Mouse (Mus musculus): ENCODE results near the gene Noct. TPM values are rescaled to one million over a fixed set of nuclear protein-coding genes. Genes with fewer than 3 reads are reported as not detected.
"Not testable (repeated sequence)": the region's sequence is repeated elsewhere in the genome, so short reads cannot be mapped to it uniquely, and the experiment has no call there.

Noct gene
- total RNA-seq, 2 experiments from 2014 or later, result 49.0 to 51.0 TPM

GRCm38 (mm10) chr3:51202491-51202987, 21.7 kb upstream of the Noct start:
- no peak for DNase-seq (ENCODE audit: extremely low spot score in 1 of 2, low spot score in 2 of 2)
- intact Hi-C loops (cut with DNase I), result no loop called here

DNA sequence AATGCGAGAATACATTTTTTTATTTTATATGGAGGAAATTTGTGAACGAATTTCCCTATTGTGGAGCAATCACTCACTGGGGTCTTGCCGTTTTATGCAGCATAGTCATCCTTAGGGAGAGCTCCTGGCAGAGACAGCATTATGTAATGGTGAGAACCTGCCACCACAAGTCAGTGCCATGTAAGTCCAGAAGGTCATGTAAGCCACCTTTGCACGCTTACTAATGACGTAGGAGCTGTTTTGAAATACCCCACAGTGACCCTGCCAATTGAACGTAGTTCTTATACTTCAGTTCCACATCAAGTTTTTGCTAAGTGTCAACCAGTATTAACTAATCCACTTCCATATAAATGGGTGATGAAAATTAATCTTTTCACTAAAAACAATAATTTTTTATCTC, 20.3 kb upstream of the Noct start:
- intact Hi-C loops (cut with DNase I), result no loop called here
- DNase-seq (ENCODE audit: extremely low spot score in 1 of 2, low spot score in 2 of 2), result no peak

DNA sequence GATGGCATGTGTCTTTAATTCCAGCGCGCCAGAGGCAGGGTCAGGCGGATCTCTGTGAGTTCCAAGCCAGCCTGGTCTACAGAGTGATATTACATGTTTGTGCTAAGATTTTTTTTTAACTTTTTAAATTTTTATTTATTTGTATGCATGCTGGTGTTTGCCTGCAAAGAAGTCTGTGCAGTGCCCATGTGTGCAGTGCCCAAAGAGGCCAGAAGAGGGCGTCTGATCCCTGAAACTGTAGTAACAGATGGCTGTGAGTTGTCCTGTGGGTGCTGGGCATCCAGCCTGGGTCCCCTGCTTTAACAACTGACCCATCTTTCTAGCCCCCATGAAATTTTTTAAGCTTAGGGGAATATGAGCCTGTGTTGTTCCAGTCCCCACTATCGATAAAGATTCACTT, 19.8 kb upstream of the Noct start:
- intact Hi-C loops (cut with DNase I), result no loop called here
- no peak for DNase-seq (ENCODE audit: extremely low spot score in 1 of 2, low spot score in 2 of 2)

DNA sequence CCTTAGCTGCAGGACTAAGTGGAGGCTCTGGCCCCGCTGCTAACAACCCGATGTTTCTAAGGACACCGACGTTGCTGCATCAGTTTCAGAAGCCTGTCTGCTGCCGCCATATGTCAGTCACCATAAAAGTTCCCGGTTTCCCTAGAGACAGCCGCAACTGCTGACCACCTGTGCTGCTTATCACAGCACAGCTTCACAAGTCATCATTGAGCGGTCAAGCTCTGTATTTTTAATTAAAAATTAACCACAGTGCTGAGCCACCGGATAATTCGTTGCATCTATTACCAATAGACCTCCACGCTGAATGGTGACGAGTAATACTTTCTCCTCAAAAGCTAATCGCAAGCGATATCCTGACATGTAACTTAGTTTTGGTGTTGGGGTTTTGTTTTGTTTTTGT, 19.4 kb upstream of the Noct start:
- intact Hi-C loops (cut with DNase I), result no loop called here
- DNase-seq (ENCODE audit: extremely low spot score in 1 of 2, low spot score in 2 of 2), result no peak

- intact Hi-C loops (cut with DNase I), result no loop called here
Observed at GRCm38 (mm10) chr3:51206521-51206920, 17.7 kb upstream of the Noct start.

GRCm38 (mm10) chr3:51208633-51209032, 15.6 kb upstream of the Noct start:
- DNase-seq (ENCODE audit: extremely low spot score in 1 of 2, low spot score in 2 of 2), result no peak
- intact Hi-C loops (cut with DNase I), result no loop called here

More at GRCm38 (mm10) chr3:51206521-51206920, 17.7 kb upstream of the Noct start:
- DNase-seq (ENCODE audit: extremely low spot score in 1 of 2, low spot score in 2 of 2), result no peak

DNA sequence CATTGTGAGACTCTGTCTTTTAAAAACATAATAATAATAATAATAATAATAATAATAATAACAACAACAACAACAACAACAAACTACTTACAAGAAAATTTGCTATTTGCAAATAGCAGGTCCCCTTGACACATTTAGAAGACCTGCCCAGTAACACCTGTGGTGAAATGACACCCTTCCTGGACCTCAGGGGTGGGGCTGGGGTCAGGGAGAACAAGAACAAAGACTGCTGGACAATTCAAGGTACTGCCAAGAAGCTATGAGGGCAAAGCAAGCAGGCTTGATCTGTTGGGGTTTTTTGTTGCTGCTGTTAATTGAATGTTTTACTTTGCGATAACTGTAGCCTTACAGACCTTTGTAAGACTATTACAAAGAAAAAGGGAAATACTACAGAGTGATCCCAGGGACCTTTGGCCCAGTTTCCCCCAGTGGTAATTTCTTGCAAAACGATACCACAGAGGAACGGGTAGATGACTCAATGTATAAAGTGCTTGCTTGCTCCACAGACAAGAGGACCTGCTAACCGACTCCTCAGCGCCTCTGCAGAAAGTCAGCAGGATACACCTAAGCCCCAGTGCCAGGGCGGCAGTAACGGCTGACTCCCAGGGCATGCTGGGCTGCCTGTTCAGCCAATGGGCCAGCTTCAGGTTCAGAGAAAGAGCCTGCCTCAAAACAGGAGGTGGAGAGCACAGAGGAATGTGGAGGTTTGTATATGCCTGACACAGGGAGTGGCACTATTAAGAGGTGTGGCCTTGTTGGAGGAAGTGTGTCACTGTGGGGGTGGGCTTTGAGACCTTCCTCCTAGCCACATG, 14.5 kb upstream of the Noct start:
- no peak for DNase-seq (ENCODE audit: extremely low spot score in 1 of 2, low spot score in 2 of 2)
- intact Hi-C loops (cut with DNase I), result no loop called here

DNA sequence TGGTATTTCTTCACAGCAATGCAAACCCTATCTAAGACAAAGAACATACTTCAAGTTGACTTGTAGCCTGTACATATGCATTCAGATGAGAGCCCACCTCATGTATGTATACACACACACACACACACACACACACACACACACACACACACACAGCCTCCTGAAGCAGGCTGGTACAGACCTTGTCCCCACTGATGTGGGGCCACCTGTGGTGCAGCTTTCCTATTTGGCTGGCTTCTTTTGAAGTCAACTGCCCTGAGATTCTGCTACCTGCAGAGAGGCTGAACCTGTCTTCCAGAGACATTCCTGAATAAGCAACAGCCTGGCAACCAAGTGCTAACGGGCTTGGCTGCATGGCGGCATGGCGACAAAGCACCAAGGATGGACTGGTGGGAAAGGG, 13.8 kb upstream of the Noct start:
- intact Hi-C loops (cut with DNase I), result no loop called here
- no peak for DNase-seq (ENCODE audit: extremely low spot score in 1 of 2, low spot score in 2 of 2)

- DNase-seq (ENCODE audit: extremely low spot score in 1 of 2, low spot score in 2 of 2), result no peak
- intact Hi-C loops (cut with DNase I), result no loop called here
Observed at GRCm38 (mm10) chr3:51213111-51213510, 11.1 kb upstream of the Noct start.

DNA sequence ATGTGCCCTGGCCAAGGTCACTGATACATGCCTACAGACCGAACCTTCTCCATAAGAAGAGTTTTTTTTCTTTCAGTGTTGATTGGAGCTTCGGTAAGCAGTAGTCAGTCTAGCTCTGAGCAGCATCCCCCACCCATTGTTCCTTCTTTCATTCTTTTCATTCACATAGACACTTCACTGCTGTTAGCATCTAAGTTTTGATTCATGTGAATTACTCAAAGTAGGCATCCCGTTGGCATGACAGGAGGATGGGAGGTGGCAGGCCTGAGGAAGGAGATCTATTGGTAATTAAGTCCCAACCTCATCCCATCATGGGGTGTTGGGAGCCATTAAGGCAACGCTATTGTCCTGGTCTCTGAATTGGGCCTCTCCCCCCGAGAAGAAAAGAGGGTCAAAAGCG, 8.6 kb upstream of the Noct start:
- intact Hi-C loops (cut with DNase I), result no loop called here
- DNase-seq (ENCODE audit: extremely low spot score in 1 of 2, low spot score in 2 of 2), result no peak

DNA sequence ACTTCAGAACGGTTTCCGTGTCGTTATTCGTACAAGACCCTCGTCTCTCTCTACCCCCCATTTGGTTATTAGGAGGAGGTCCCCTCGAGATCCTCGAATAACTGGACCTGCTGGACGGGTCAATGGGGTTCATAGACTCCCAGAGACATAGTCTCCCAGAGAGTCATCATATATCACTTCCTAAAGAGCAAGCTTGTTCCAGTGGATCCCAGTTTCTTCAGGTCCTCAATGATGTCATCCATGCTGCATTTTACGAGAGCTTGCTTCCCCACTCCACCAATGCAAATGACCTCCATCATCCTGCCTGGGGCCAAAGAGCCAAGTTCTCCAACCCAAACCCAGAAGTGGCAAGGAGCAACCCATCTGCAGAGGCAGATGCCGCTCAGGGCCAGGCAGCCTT, 7.9 kb upstream of the Noct start:
- DNase-seq (ENCODE audit: extremely low spot score in 1 of 2, low spot score in 2 of 2); intact Hi-C loops (cut with DNase I): not testable (repeated sequence)

GRCm38 (mm10) chr3:51218385-51218784, 5.9 kb upstream of the Noct start:
- DNase-seq (ENCODE audit: extremely low spot score in 1 of 2, low spot score in 2 of 2); intact Hi-C loops (cut with DNase I): not testable (repeated sequence)

DNA sequence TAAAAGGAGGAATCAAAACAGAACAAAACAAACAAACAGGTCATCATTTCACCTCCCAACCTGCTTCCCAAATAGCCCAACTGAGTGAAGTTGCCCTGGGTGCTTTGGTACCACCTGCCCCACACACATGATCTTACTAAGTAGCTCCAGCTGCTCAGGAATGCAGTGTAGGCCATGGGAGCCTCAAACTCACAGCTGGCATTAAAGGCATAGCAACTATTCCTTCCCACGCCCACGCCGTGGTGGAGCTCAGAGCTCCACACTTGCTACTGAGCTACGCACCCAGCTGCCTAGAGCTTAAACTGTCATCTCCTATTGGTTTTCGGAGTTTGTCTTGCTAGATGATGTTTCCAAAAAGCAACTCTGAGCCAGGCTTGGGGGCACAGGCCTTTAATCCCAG, 5.0 kb upstream of the Noct start:
- DNase-seq (ENCODE audit: extremely low spot score in 1 of 2, low spot score in 2 of 2), result no peak
- intact Hi-C loops (cut with DNase I), result no loop called here

DNA sequence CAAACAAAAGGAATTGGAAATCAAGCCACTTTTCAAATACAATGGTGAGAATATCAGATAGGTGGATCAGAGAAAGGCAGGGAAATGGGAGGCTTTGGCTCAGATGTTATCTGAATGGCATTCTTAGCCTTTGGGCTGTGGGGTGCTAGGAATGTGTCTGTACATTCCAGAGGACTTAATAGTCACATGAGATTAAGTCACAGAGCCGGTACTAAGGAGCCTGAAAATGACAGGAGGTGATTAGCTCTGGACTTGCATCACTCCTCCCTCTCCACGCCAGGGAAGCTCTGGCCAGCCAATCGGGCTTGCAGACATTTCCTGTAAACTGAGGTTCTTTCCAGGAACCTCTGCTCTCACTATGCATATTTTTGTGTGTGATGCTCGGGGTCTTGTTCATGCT, 3.4 kb upstream of the Noct start:
- intact Hi-C loops (cut with DNase I), result no loop called here

DNA sequence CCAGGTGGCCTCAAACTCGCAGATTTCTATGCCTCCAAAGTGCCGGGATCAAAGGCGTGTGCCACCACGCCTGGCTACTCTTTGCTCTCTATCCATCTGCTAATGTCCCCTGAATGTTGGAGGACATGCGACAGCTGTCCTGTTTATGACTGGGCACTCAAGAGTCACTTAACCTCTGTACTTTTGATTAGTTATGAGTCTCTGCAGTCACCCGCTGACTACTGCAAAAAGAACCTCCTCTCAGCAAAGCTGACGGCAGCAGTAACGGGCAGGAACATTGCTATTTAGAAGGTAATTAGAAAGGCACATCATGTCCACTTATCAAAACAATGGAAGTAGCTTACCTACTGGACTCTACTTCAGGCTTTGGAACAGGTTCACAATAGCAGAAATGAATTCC, 2.4 kb upstream of the Noct start:
- intact Hi-C loops (cut with DNase I), result no loop called here
- DNase-seq (ENCODE audit: extremely low spot score in 1 of 2, low spot score in 2 of 2), result no peak

More for the DNA sequence above, 3.4 kb upstream of the Noct start:
- no peak for DNase-seq (ENCODE audit: extremely low spot score in 1 of 2, low spot score in 2 of 2)

DNA sequence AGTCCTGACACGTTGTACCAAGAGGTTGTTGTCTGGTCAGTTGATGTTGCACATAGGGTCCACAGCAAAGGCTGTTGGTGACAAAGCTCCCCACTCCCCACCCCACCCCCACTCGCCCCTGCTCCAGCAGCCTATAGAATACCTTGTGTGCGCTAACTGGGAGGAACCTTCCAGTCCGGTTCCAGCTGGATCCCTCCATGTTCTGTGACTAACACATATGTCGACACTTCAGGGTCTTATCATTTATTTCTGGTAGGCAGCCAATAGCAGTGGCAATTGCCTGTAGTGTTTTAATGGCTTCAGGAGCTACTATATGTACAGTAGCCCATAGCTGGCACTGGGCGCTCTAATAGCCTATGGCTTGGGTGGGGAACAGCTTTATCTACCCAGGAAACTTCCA, 1.9 kb upstream of the Noct start:
- intact Hi-C loops (cut with DNase I), result no loop called here
- DNase-seq (ENCODE audit: extremely low spot score in 1 of 2, low spot score in 2 of 2), result no peak

- DNase-seq (ENCODE audit: extremely low spot score in 1 of 2, low spot score in 2 of 2), result no peak
- intact Hi-C loops (cut with DNase I), result no loop called here
Observed at GRCm38 (mm10) chr3:51222834-51223460, 1.3 kb upstream of the Noct start.

GRCm38 (mm10) chr3:51223556-51223955, 691 bp upstream of the Noct start:
- intact Hi-C loops (cut with DNase I), result no loop called here

GRCm38 (mm10) chr3:51225226-51225750, 1.0 kb downstream of the Noct start:
- DNase-seq (ENCODE audit: extremely low spot score in 1 of 2, low spot score in 2 of 2), result no peak
- intact Hi-C loops (cut with DNase I), result no loop called here

More at GRCm38 (mm10) chr3:51223556-51223955, 691 bp upstream of the Noct start:
- DNase-seq (ENCODE audit: extremely low spot score in 1 of 2, low spot score in 2 of 2), result no peak

DNA sequence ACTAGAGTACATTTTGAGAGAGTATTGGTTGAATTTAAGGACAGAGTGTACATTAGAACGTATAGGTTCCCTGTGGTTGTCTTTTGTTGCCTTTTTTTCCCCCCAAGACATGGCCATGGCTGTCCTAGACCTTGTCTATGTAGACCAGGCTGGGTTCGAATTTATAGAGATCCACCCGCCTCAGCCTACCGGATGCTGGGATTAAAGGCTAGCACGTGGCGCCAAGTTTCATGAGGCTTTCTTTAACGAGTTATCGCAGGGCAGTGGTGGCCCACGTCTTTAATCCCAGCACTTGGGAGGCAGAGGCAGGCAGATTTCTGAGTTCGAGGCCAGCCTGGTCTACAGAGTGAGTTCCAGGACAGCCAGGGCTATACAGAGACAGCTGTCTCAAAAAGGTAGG, 1.7 kb downstream of the Noct start:
- intact Hi-C loops (cut with DNase I), result no loop called here
- DNase-seq (ENCODE audit: extremely low spot score in 1 of 2, low spot score in 2 of 2), result no peak
